Mouse (Mus musculus) lung, embryonic 14.5 days (tissue): ENCODE measurements at regions not wholly inside any gene's neighbourhood (a gene's known extent, or its start where the extent isn't known, plus 50 kb on each side); places are given as distances from the start of the nearest gene placed in this dataset.
A peak's percentile ranks its signal among the peaks of the same experiment; 100 is the strongest.
"Not testable (repeated sequence)": the region's sequence is repeated elsewhere in the genome, so short reads cannot be mapped to it uniquely, and the experiment has no call there.

Experiments
- ATAC-seq: fragments of 200-750 bp; cut with Nextera tagmentation; 2 replicates; pipeline ENCODE4 v1.8.0; 2017; ENCODE audit warnings: mild to moderate bottlenecking, moderate TSS enrichment, moderate library complexity; ENCODE audit not compliant: insufficient read depth
- DNase-seq: peaks from one replicate; pipeline ENCODE4 v3.0.0-alpha.2; 2015
- H3K27ac ChIP-seq: fragments of 300-500 bp; sonication (generic); 2 replicates; pipeline ENCODE4 v1.5.1; 2014; ENCODE audit warnings: low read depth, mild to moderate bottlenecking, moderate library complexity
- H3K27me3 ChIP-seq: fragments of 300-500 bp; sonication (generic); 2 replicates; pipeline ENCODE4 v1.6.1; 2014; ENCODE audit warnings: low read length, control low read depth; ENCODE audit not compliant: insufficient read depth
- H3K36me3 ChIP-seq: fragments of 300-500 bp; sonication (generic); 2 replicates; pipeline ENCODE4 v1.6.1; 2014; ENCODE audit warnings: control low read depth; ENCODE audit not compliant: insufficient read depth
- H3K4me1 ChIP-seq: fragments of 300-500 bp; sonication (generic); 2 replicates; pipeline ENCODE4 v1.6.1; 2014; ENCODE audit warnings: antibody characterized with exemption, control low read depth; ENCODE audit not compliant: insufficient read depth
- H3K4me2 ChIP-seq: fragments of 300-500 bp; sonication (generic); 2 replicates; pipeline ENCODE4 v1.6.1; 2014; ENCODE audit warnings: mild to moderate bottlenecking
- H3K4me3 ChIP-seq: fragments of 300-500 bp; sonication (generic); 2 replicates; pipeline ENCODE4 v1.5.1; 2014; ENCODE audit warnings: low read depth, low read length
- H3K9ac ChIP-seq: fragments of 300-500 bp; sonication (generic); 2 replicates; pipeline ENCODE4 v1.6.1; 2014
- H3K9me3 ChIP-seq: fragments of 300-500 bp; sonication (generic); 2 replicates; pipeline ENCODE4 v1.6.1; 2016; ENCODE audit warnings: low read depth, low read length, control low read depth
- CTCF ChIP-seq: IDR thresholded peaks from 2 replicates; pipeline ENCODE4 v1.5.1; 2016; ENCODE audit warnings: antibody characterized with exemption, low read depth
- WGBS: fragments of 180-500 bp; shearing (Covaris S2); extraction: QIAGEN DNeasy Blood & Tissue Kit; methylation state at CpG from one replicate; pipeline ENCODE4 v1.1.7; 2014; 5-methylcytosine and 5-hydroxymethylcytosine counted together

- TF ChIP-seq CTCF, result no peak
- 0 out of 2 replicates have a peak, but pooled peaks cover 6% of the 10 kb centered on the region for H3K4me1 ChIP-seq
- no peaks in the 10 kb centered on the region for H3K9me3 ChIP-seq
- H3K4me2 ChIP-seq, result no peak overlapping the region
- H3K27ac ChIP-seq, result no peak overlapping the region
- ATAC-seq (no peak), DNase-seq (no peak)
- H3K36me3 ChIP-seq, result no peaks in the 10 kb centered on the region
- 15% methylated on average over 3 of the region's 3 CpGs for WGBS
- no peak overlapping the region for H3K9ac ChIP-seq
- 0 out of 2 replicates have a peak, but pooled peaks cover 3% of the 10 kb centered on the region for H3K27me3 ChIP-seq
- H3K4me3 ChIP-seq, result no peak overlapping the region
Measured at GRCm38 (mm10) chr13:72299660-72300059, 329.0 kb upstream of the Irx2 start.

- H3K4me1 ChIP-seq, result 0 out of 2 replicates have a peak, but pooled peaks cover 6% of the 10 kb centered on the region
- H3K27ac ChIP-seq, result no peak overlapping the region
- whole genome bisulfite sequencing, result 41% methylated on average over 7 of the region's 7 CpGs
- no peaks in the 10 kb centered on the region for H3K9me3 ChIP-seq
- peak overlapping the region; percentile 0; the same call in 1 of the 2 replicates for H3K4me3 ChIP-seq
- H3K4me2 ChIP-seq, result peak overlapping the region; percentile 46
- no peaks in the 10 kb centered on the region for H3K36me3 ChIP-seq
- H3K9ac ChIP-seq, result no peak overlapping the region
- DNase-seq, result peak; percentile 32
- 0 out of 2 replicates have a peak, but pooled peaks cover 3% of the 10 kb centered on the region for H3K27me3 ChIP-seq
- no peak for TF ChIP-seq CTCF
- ATAC-seq, result no peak
Measured at GRCm38 (mm10) chr13:72301114-72301513, 327.5 kb upstream of the Irx2 start.

- Histone ChIP-seq H3K4me3 (0 out of 2 replicates have a peak overlapping the region, but pooled peaks have one; percentile 0), H3K27ac (no peak overlapping the region), H3K27me3 (0 out of 2 replicates have a peak, but pooled peaks cover 3% of the 10 kb centered on the region), H3K9ac (no peak overlapping the region), H3K9me3 (no peaks in the 10 kb centered on the region), H3K4me2 (peak overlapping the region; percentile 46), H3K4me1 (0 out of 2 replicates have a peak, but pooled peaks cover 6% of the 10 kb centered on the region), H3K36me3 (no peaks in the 10 kb centered on the region)
- WGBS, result 40% methylated on average over 15 of the region's 15 CpGs
- TF ChIP-seq CTCF, result no peak
- ATAC-seq (no peak), DNase-seq (peak; percentile 44)
Measured at GRCm38 (mm10) chr13:72301841-72302240, 326.8 kb upstream of the Irx2 start.

- Histone ChIP-seq H3K27me3 (0 out of 2 replicates have a peak, but pooled peaks cover 3% of the 10 kb centered on the region), H3K36me3 (no peaks in the 10 kb centered on the region), H3K9me3 (no peaks in the 10 kb centered on the region), H3K9ac (no peak overlapping the region), H3K4me2 (peak overlapping the region; percentile 46), H3K27ac (no peak overlapping the region), H3K4me1 (0 out of 2 replicates have a peak, but pooled peaks cover 6% of the 10 kb centered on the region), H3K4me3 (no peak overlapping the region)
- TF ChIP-seq CTCF, result no peak
- ATAC-seq (no peak), DNase-seq (no peak)
- WGBS, result 52% methylated on average over 19 of the region's 19 CpGs
Measured at GRCm38 (mm10) chr13:72302436-72303125, 326.0 kb upstream of the Irx2 start.

GRCm38 (mm10) chr13:72303126-72303760, 325.4 kb upstream of the Irx2 start:
- H3K36me3 ChIP-seq, result no peaks in the 10 kb centered on the region
- DNase-seq, result no peak
- TF ChIP-seq CTCF, result no peak
- no peak overlapping the region for H3K4me3 ChIP-seq
- H3K9ac ChIP-seq, result no peak overlapping the region
- 0 out of 2 replicates have a peak, but pooled peaks cover 6% of the 10 kb centered on the region for H3K4me1 ChIP-seq
- ATAC-seq, result no peak
- H3K27ac ChIP-seq, result no peak overlapping the region
- no peak overlapping the region for H3K4me2 ChIP-seq
- 0 out of 2 replicates have a peak, but pooled peaks cover 2% of the 10 kb centered on the region for H3K27me3 ChIP-seq
- no peaks in the 10 kb centered on the region for H3K9me3 ChIP-seq
- WGBS, result 61% methylated on average over 15 of the region's 15 CpGs

GRCm38 (mm10) chr13:72324041-72324690, 304.5 kb upstream of the Irx2 start:
- Histone ChIP-seq H3K9ac (no peak overlapping the region; the same call in 1 of the 2 replicates), H3K27me3 (no peaks in the 10 kb centered on the region), H3K4me2 (peak overlapping the region; percentile 35), H3K4me3 (no peak overlapping the region), H3K36me3 (no peaks in the 10 kb centered on the region), H3K27ac (no peak overlapping the region), H3K9me3 (no peaks in the 10 kb centered on the region), H3K4me1 (peaks cover 4% of the 10 kb centered on the region; the same call in 1 of the 2 replicates)
- ATAC-seq (peak; percentile 60; the same call in 1 of the 2 replicates), DNase-seq (peak; percentile 64)
- 18% methylated on average over 10 of the region's 10 CpGs for WGBS
- TF ChIP-seq CTCF, result no peak

- H3K9me3 ChIP-seq, DNase-seq, H3K27me3 ChIP-seq, H3K27ac ChIP-seq, ATAC-seq, H3K4me2 ChIP-seq, H3K4me3 ChIP-seq, H3K4me1 ChIP-seq, H3K36me3 ChIP-seq, H3K9ac ChIP-seq: not testable (repeated sequence)
- WGBS, result 76% methylated on average over 1 of the region's 1 CpGs
Measured at GRCm38 (mm10) chr13:72326201-72326600, 302.4 kb upstream of the Irx2 start.
